Mouse (Mus musculus): ENCODE results near the gene Arhgap44. TPM values are rescaled to one million over a fixed set of nuclear protein-coding genes. Genes with fewer than 3 reads are reported as not detected.

Arhgap44 gene
- total RNA-seq, 2 experiments from 2014 or later, result not detected

- ATAC-seq (replicated peaks; ENCODE audit: poor library complexity), result no peak
Measured at GRCm38 (mm10) chr11:65089282-65089681, 73.5 kb downstream of the Arhgap44 start.

DNA sequence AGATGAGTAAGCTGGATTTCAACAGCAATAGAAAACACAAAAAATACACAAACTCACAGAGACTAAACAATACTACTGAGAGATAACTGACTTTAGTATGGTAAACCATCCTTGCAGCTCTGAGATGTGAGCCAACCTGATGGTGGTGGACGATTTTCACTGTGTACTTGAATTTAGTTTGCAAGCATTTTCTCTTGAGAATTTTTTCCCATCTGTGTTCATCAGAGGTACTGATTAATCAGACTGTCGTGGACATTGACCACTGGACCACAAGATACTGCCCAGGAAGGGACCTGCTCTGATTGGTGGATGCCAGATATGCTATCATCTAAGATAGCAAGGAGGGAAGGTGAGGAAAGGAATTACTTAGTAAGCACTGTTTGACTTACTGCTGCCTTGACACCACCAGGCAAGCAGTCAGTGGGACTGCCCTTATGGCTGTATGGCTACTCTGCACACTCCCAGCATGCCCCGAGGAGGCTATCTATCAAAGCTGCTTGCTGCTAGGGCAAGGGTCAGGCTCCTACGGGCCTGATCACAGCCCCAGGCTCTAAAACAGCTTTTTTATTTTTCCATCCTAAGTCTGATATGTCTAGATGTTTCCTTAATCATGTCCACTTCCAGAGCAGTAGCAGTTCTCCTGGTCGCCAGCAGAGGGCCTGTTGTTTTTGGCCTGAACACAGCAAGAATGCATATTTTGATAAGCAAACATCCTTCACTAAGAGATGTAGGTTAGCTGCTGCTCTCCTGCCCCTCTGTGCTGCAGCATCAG is 74.1 kb downstream of the Arhgap44 start:
- ATAC-seq (replicated peaks; ENCODE audit: poor library complexity), result no peak

DNA sequence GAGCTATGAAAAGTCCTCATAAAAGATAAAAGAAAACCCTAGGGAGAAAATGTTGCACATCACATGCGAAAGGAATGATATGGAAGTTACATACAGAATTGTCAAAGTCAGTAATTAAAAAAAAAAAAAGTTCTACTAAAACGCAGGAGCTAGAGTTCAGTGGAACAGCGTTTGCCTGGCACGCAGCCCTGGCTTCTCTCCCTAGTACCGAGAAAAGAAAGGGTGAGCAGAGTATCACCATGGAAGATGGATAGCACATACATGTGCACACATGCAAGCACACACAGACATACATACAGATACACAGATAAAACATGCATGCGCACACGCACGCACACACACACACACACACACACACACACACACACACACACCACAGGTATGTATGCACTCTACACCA is 82.0 kb downstream of the Arhgap44 start:
- no peak for ATAC-seq (replicated peaks; ENCODE audit: poor library complexity)

DNA sequence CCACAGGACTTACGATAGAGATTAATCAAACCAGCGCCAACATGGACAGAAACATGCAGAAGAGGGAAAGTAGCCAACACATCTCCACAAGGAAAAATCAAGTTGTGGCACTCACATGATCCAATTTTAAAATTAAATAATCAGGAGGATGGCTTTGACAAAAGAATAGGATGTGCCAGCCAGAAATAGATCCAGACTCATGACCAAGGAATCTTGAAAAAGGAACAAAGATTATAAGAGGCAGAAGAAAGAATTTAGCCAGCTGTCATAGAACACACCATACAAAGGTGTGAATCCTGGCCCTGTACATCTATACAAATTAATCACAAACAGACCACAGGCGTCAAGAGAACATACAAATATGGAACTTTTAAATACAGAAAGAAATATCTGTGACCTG is 82.5 kb downstream of the Arhgap44 start:
- no peak for ATAC-seq (replicated peaks; ENCODE audit: poor library complexity)

GRCm38 (mm10) chr11:65069609-65070008 is 93.2 kb downstream of the Arhgap44 start:
- no peak for ATAC-seq (replicated peaks; ENCODE audit: poor library complexity)

DNA sequence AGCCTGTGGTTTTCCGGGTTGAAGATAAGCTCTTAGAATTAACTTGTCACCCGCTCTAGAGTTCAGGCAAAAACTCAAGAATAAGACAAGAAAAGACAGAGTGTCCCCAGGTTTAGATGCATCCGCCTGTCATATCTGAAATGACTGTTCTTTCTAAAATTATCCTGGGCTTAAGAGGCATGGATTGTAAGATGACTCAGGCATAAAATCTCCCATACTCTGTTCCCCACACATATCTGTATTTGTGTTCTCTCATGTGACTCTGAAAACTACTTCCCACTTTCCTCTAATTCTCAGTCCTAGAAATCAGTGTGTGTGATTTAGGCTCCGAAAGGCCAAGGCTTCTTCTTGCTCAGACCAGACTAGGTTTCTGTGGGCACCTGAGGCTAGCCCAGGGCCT is 93.7 kb downstream of the Arhgap44 start:
- no peak for ATAC-seq (replicated peaks; ENCODE audit: poor library complexity)

DNA sequence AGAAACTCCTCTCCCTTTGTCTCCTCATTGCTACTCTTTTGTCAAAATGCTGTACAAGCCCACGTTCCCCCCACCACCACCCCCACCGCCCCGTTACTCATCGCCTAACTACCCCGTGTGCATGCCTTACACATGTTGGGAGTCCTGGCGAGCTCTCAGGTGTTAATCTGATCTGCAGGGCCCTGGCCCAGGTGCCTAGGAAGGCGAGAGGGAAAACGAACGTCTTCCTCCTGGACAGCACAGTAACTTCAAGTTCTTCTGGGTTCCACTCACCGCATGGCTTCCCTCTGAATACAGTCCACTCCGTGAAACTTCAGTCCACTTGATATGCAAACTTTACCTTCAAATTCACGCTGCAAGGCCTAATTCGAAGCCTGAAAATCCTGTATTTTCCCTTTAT is 97.6 kb downstream of the Arhgap44 start:
- ATAC-seq (replicated peaks; ENCODE audit: poor library complexity), result no peak

DNA sequence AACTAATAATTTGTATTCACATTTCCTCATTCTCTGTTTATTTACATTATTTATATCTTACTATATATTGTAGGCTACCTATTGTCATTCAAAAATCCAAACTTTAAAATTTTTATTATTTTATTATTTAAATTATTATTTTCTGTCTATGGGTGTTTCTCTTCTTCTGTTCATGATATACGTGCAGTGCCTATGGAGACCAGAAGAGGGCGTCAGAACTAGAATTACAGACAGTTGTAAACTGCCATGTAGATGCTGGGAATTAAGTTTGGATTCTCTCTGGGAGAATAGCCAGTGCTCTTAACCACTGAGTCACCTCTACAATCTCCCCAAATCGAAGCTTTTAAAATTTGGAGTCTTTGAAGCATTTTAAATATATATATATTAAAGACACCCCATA is 101.3 kb downstream of the Arhgap44 start:
- no peak for ATAC-seq (replicated peaks; ENCODE audit: poor library complexity)

- no peak for ATAC-seq (replicated peaks; ENCODE audit: poor library complexity)
Measured at GRCm38 (mm10) chr11:65059531-65059930, 103.2 kb downstream of the Arhgap44 start.

- ATAC-seq (replicated peaks; ENCODE audit: poor library complexity), result no peak
Measured at GRCm38 (mm10) chr11:65058224-65058908, 104.4 kb downstream of the Arhgap44 start.

GRCm38 (mm10) chr11:65055596-65055995 is 107.2 kb downstream of the Arhgap44 start:
- no peak for ATAC-seq (replicated peaks; ENCODE audit: poor library complexity)

GRCm38 (mm10) chr11:65054216-65054615 is 108.5 kb downstream of the Arhgap44 start:
- ATAC-seq (replicated peaks; ENCODE audit: poor library complexity), result no peak

DNA sequence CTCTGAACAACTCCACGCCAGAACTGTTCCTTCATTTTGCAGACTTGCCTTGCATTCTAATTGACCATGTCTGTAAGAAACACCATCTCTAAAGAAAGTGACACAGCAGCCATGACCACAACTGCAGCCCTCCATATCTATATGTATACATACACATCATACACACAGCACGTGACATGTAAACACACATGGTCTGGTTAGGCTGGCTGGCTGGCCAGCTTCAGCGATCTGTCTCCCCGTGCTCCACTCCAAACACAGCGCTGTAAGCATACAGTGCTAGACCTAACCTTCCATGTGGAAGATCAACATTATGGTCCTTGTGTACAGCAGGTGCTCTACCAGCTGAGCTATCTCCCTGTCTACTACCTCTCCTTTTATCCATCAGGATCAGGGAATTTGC is 111.9 kb downstream of the Arhgap44 start:
- no peak for ATAC-seq (replicated peaks; ENCODE audit: poor library complexity)

DNA sequence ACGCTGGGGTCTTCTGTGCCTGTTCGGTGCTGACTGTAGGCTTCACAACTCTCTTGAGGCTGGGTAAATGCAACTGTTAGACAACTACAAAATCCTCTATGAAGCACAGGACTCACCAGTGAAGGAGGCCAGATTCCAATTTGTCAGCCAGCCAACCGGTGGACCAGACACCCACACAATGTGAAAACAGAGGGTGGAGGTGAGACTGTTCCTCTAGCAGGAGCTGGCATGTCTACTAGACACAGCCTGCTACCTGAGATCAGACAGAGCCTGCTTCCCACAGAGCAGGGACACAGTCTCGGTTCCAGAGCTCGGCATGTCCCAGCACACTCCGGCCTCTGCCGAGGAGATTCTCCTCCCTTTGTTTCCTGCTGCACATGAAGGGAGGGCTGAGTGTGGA is 113.7 kb downstream of the Arhgap44 start:
- no peak for ATAC-seq (replicated peaks; ENCODE audit: poor library complexity)

DNA sequence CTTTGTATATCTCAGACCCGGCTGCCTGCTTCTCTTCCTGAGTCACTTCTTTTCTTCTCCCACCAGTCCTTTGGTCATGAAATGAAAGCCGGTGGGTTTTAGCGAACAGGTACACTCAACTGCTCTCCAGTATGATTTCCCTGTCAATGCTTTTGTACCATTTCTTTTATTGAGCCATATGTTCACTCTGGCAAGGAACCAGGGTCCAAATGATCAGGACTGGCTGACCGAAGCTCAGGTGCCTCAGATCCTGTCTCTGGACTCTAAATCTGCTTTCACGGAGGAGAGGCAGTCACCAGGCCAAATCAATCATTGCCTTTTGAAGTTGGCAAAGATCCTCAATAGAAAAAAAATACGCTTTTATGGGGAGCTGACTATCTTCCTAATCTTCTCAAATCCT is 122.2 kb downstream of the Arhgap44 start:
- ATAC-seq (replicated peaks; ENCODE audit: poor library complexity), result no peak

- ATAC-seq (replicated peaks; ENCODE audit: poor library complexity), result no peak
Measured at GRCm38 (mm10) chr11:65039517-65040095, 123.2 kb downstream of the Arhgap44 start.

- ATAC-seq (replicated peaks; ENCODE audit: poor library complexity), result no peak
Measured at GRCm38 (mm10) chr11:65038996-65039395, 123.8 kb downstream of the Arhgap44 start.

DNA sequence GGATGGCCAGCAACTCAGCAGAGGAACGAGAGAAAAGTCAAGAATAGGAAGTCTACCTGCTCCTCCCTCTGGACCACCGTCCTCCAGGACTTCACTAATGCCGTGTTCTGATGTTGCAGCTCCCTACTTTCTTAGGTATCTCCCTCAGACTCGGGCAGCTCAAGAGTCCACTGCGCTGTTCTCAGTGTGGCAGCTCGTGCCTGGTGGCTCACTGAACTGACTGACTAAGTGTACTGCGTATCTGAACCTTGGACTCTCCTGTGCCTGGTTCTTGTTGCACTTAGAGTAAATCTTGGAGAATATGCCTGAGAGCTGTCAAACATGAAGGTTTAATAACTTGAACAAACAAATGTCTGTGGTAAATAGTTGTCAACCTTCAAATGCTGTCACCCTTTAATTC is 130.5 kb downstream of the Arhgap44 start:
- no peak for ATAC-seq (replicated peaks; ENCODE audit: poor library complexity)

- ATAC-seq (replicated peaks; ENCODE audit: poor library complexity), result no peak
Measured at GRCm38 (mm10) chr11:65030201-65030600, 132.6 kb downstream of the Arhgap44 start.

DNA sequence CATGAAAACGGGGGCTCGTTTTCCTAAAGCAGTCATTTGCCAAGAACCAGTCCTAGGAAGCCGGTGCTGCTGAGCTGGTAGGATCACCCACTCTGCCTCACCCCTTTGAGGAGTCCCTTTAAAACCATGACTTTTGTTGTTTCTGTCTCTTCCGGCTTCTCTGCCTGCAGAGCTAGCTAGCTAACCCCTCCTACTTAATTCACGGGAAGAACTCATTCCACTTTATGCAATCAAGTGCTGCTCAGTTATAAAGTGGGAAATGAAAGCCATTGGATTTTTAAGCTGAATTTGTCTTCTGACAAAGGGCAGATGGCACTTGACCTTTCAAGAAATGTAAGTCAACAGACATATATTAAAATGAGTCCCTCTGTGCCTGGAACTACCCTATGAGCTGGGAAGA is 134.7 kb downstream of the Arhgap44 start:
- ATAC-seq (replicated peaks; ENCODE audit: poor library complexity), result no peak

GRCm38 (mm10) chr11:65022771-65023170 is 140.0 kb downstream of the Arhgap44 start:
- no peak for ATAC-seq (replicated peaks; ENCODE audit: poor library complexity)

GRCm38 (mm10) chr11:65020744-65021143 is 142.0 kb downstream of the Arhgap44 start:
- no peak for ATAC-seq (replicated peaks; ENCODE audit: poor library complexity)
